ENCODE assay signal across 24 mouse cellular contexts in genomic region chr13:43898555-43899258, GRCm38 (mm10).
DNase-seq lines count a peak whose midpoint lies in the region; ATAC-seq and TF ChIP-seq lines count a peak whose summit lies in the region.
"Had no signal": no experiment of that assay in that cellular context is flagged by ENCODE, and none has a peak within 500 bp of the region (broad histone marks: within the 10 kb centered on the region; RNA-seq: fewer than 3 reads in every experiment).

No protein-coding gene starts in this region.

- no peak for TF ChIP-seq CTCF in CH12.LX (conservative IDR thresholded peaks at IDR 0.05 in 1 of 2, IDR thresholded peaks at IDR 0.05 in 1 of 2; ENCODE audit: low read depth in 2 of 2, low read length in 2 of 2)

- ATAC-seq in hindbrain, embryonic 11.5 days (ENCODE audit: low FRiP score), result no peak
- no peak for ATAC-seq in hindbrain, embryonic 13.5 days (ENCODE audit: low FRiP score)
- ATAC-seq: forebrain, embryonic 15.5 days; intestine, embryonic 15.5 days; liver, postnatal 0 days had no signal

- DNase-seq in thymus, postnatal 4 days, result peak; percentile 23
- no peak for DNase-seq in thymus, postnatal 36 days
- DNase-seq in CH12.LX (ENCODE audit: extremely low read depth), result peak; percentile 91
- peak; percentile 26 to 78 for DNase-seq in natural killer cell, adult 2 months (ENCODE audit: low spot score in 2 of 2)
- peak; percentile 93 for DNase-seq in splenic B cell, adult 2 months (ENCODE audit: low read depth, low spot score)
- no peak for DNase-seq in hindbrain, embryonic 11.5 days (ENCODE audit: low spot score)
- DNase-seq in c-Kit-positive CD71-positive TER-119-positive erythroid progenitor cells, embryonic 14.5 days (ENCODE audit: low spot score), result no peak
- DNase-seq: adrenal gland, postnatal 10 days; cerebellum, adult 8-10 months; gastrocnemius, postnatal 10 days; heart, postnatal 10 days; kidney, adult 8-10 months; kidney, postnatal 10 days; liver, postnatal 0 days; lung, postnatal 14 days; midbrain, embryonic 14.5 days had no signal

- peak overlapping the region; percentile 21 for H3K9ac ChIP-seq in CH12.LX (ENCODE audit: insufficient read depth, low read depth)
- H3K9ac ChIP-seq in hindbrain, embryonic 11.5 days (ENCODE audit: low read depth, low read length), result no peak overlapping the region
- H3K9ac ChIP-seq in hindbrain, embryonic 13.5 days, result no peak overlapping the region
- H3K9ac ChIP-seq: forebrain, embryonic 15.5 days; heart, embryonic 12.5 days; hindbrain, embryonic 12.5 days; intestine, embryonic 15.5 days; liver, postnatal 0 days; neural tube, embryonic 13.5 days had no signal

- in situ Hi-C loops in CH12.LX (cut with MboI; ENCODE audit: low pct_ligation_motif_present, low pct_unique_long_range_greater_than_20kb, low sequenced_read_pairs), result no loop called here

- H3K27me3 ChIP-seq in CH12.LX (replicated peaks), result no peaks in the 10 kb centered on the region
- H3K27me3 ChIP-seq in splenic B cell, adult 2 months (ENCODE audit: control insufficient read depth, insufficient read depth, low read length, poor library complexity, severe bottlenecking), result no peaks in the 10 kb centered on the region
- H3K27me3 ChIP-seq in hindbrain, embryonic 11.5 days (ENCODE audit: control insufficient read depth, insufficient read depth, low read length), result no peaks in the 10 kb centered on the region
- H3K27me3 ChIP-seq in hindbrain, embryonic 13.5 days, result no peaks in the 10 kb centered on the region
- H3K27me3 ChIP-seq: forebrain, embryonic 15.5 days; heart, embryonic 12.5 days; intestine, embryonic 15.5 days; neural tube, embryonic 13.5 days had no signal

- peaks cover 23 to 55% of the 10 kb centered on the region in 2 experiments for H3K4me1 ChIP-seq in CH12.LX (ENCODE audit: control insufficient read depth in 1 of 2, insufficient read depth in 2 of 2)
- H3K4me1 ChIP-seq in hindbrain, embryonic 11.5 days (replicated peaks; ENCODE audit: control insufficient read depth, insufficient read depth, low read length), result no peaks in the 10 kb centered on the region
- peaks cover 6% of the 10 kb centered on the region; the same call in 1 of the 2 replicates for H3K4me1 ChIP-seq in hindbrain, embryonic 13.5 days (replicated peaks)
- H3K4me1 ChIP-seq: intestine, embryonic 15.5 days; neural tube, embryonic 13.5 days had no signal

- peak overlapping the region; percentile 69 for H3K4me2 ChIP-seq in CH12.LX (ENCODE audit: insufficient read depth, low read depth, poor library complexity, severe bottlenecking)
- no peak overlapping the region for H3K4me2 ChIP-seq in hindbrain, embryonic 11.5 days (replicated peaks; ENCODE audit: low read depth, low read length)
- H3K4me2 ChIP-seq in hindbrain, embryonic 13.5 days, result no peak overlapping the region
- H3K4me2 ChIP-seq: forebrain, embryonic 15.5 days; heart, embryonic 12.5 days; hindbrain, embryonic 12.5 days; intestine, embryonic 15.5 days; neural tube, embryonic 13.5 days had no signal

- no peaks in the 10 kb centered on the region for H3K79me2 ChIP-seq in CH12.LX (replicated peaks; ENCODE audit: control insufficient read depth, extremely low read depth, insufficient read depth, poor library complexity, severe bottlenecking)

- TF ChIP-seq EP300 in CH12.LX (IDR thresholded peaks at IDR 0.05; ENCODE audit: low read length), result peak; percentile 80

- dilution Hi-C loops in CH12.LX (cut with MboI; ENCODE audit: extremely low pct_ligation_motif_present, extremely low pct_unique_long_range_greater_than_20kb, low sequenced_read_pairs), result no loop called here

- TF ChIP-seq POLR2A in CH12.LX (IDR thresholded peaks at IDR 0.05; ENCODE audit: low read depth, low read length), result no peak

- peaks cover 3% of the 10 kb centered on the region for H3K9me3 ChIP-seq in CH12.LX (replicated peaks; ENCODE audit: low read length)
- H3K9me3 ChIP-seq in hindbrain, embryonic 11.5 days (ENCODE audit: control insufficient read depth, low read length), result no peaks in the 10 kb centered on the region
- no peaks in the 10 kb centered on the region for H3K9me3 ChIP-seq in hindbrain, embryonic 13.5 days
- H3K9me3 ChIP-seq: embryonic facial prominence, embryonic 10.5 days; forebrain, embryonic 15.5 days; heart, embryonic 12.5 days; hindbrain, embryonic 12.5 days; intestine, embryonic 15.5 days; megakaryocyte, embryonic 14.5 days; neural tube, embryonic 13.5 days had no signal

- no peak; the same call in 1 of the 2 replicates for TF ChIP-seq RAD21 in CH12.LX (IDR thresholded peaks at IDR 0.05; ENCODE audit: low read depth, low read length)

- H3K36me3 ChIP-seq in CH12.LX (replicated peaks in 1 of 2; ENCODE audit: control insufficient read depth in 1 of 2, insufficient read depth in 1 of 2, low read length in 1 of 2), result no peaks in the 10 kb centered on the region
- H3K36me3 ChIP-seq in splenic B cell, adult 2 months (ENCODE audit: control insufficient read depth, insufficient read depth, low read length, poor library complexity, severe bottlenecking), result no peaks in the 10 kb centered on the region
- no peaks in the 10 kb centered on the region for H3K36me3 ChIP-seq in hindbrain, embryonic 11.5 days (ENCODE audit: control insufficient read depth, insufficient read depth, low read length)
- no peaks in the 10 kb centered on the region for H3K36me3 ChIP-seq in hindbrain, embryonic 13.5 days
- H3K36me3 ChIP-seq: embryonic facial prominence, embryonic 10.5 days; forebrain, embryonic 15.5 days; heart, embryonic 12.5 days; hindbrain, embryonic 12.5 days; intestine, embryonic 15.5 days; neural tube, embryonic 13.5 days had no signal

- 81% methylated on average over 12 of the region's 12 CpGs for WGBS in hindbrain, embryonic 11.5 days
- WGBS in hindbrain, embryonic 13.5 days, result 88% methylated on average over 12 of the region's 12 CpGs

- H3K4me3 ChIP-seq in CH12.LX (replicated peaks in 1 of 3; ENCODE audit: low read depth in 2 of 3, low read length in 2 of 3, poor library complexity in 1 of 3), result peak overlapping the region in 1 of 3 experiments; percentile 23
- no peak overlapping the region for H3K4me3 ChIP-seq in hindbrain, embryonic 11.5 days (ENCODE audit: low read depth, low read length)
- H3K4me3 ChIP-seq in hindbrain, embryonic 13.5 days, result no peak overlapping the region
- H3K4me3 ChIP-seq: embryonic facial prominence, embryonic 10.5 days; forebrain, embryonic 15.5 days; heart, embryonic 12.5 days; hindbrain, embryonic 12.5 days; intestine, embryonic 15.5 days; megakaryocyte, embryonic 14.5 days; neural tube, embryonic 13.5 days had no signal

- H3K27ac ChIP-seq in CH12.LX (ENCODE audit: insufficient read depth, low read depth), result peak overlapping the region; percentile 90
- no peak overlapping the region for H3K27ac ChIP-seq in hindbrain, embryonic 11.5 days (ENCODE audit: low read depth, low read length)
- no peak overlapping the region for H3K27ac ChIP-seq in hindbrain, embryonic 13.5 days
- H3K27ac ChIP-seq: embryonic facial prominence, embryonic 10.5 days; forebrain, embryonic 15.5 days; hindbrain, embryonic 12.5 days; intestine, embryonic 15.5 days; neural tube, embryonic 13.5 days had no signal

TF ChIP-seq in CH12.LX, 34 proteins besides CTCF, POLR2A, EP300 and RAD21:
- TF ChIP-seq BHLHE40 (IDR thresholded peaks at IDR 0.05; ENCODE audit: low read depth, low read length) (peak; percentile 83), MAZ (IDR thresholded peaks at IDR 0.05; ENCODE audit: low read depth, low read length) (0 out of 2 replicates have a peak, but pooled peaks have one; percentile 32), MEF2A (IDR thresholded peaks at IDR 0.05; ENCODE audit: borderline replicate concordance, low read depth, low read length) (0 out of 2 replicates have a peak, but pooled peaks have one; percentile 59), ZKSCAN1 (IDR thresholded peaks at IDR 0.05; ENCODE audit: borderline replicate concordance, low read depth, low read length) (no peak), MAFK (IDR thresholded peaks at IDR 0.05; ENCODE audit: insufficient replicate concordance, low read length) (0 out of 2 replicates have a peak, but pooled peaks have one; percentile 54), NELFE (IDR thresholded peaks at IDR 0.05; ENCODE audit: low read depth, low read length) (no peak), MYC (IDR thresholded peaks at IDR 0.05; ENCODE audit: low read depth, low read length) (peak; percentile 69; the same call in 1 of the 2 replicates), TBP (conservative IDR thresholded peaks at IDR 0.05; ENCODE audit: low read depth, low read length) (peak; percentile 60; the same call in 1 of the 2 replicates), CHD2 (IDR thresholded peaks at IDR 0.05; ENCODE audit: low read length) (0 out of 2 replicates have a peak, but pooled peaks have one; percentile 31), IRF4 (IDR thresholded peaks at IDR 0.05; ENCODE audit: low read depth, low read length) (peak; percentile 78; the same call in 1 of the 2 replicates), ELF1 (IDR thresholded peaks at IDR 0.05; ENCODE audit: low read depth, low read length) (0 out of 2 replicates have a peak, but pooled peaks have one; percentile 41), TCF12 (IDR thresholded peaks at IDR 0.05; ENCODE audit: low read depth, low read length) (peak; percentile 77), ETS1 (conservative IDR thresholded peaks at IDR 0.05; ENCODE audit: low read depth, low read length) (peak; percentile 87), JUND (conservative IDR thresholded peaks at IDR 0.05; ENCODE audit: low read depth, low read length) (no peak; the same call in 1 of the 2 replicates), ZC3H11A (IDR thresholded peaks at IDR 0.05; ENCODE audit: low read depth, low read length) (no peak), MAX (IDR thresholded peaks at IDR 0.05; ENCODE audit: low read length) (peak; percentile 54), MXI1 (IDR thresholded peaks at IDR 0.05; ENCODE audit: low read depth, low read length) (0 out of 2 replicates have a peak, but pooled peaks have one; percentile 47)

Comparison
In these comparisons a context has a peak if more than half of its experiments do, and no peak if none do; other contexts are left out.
1. DNase-seq: peak in thymus, postnatal 4 days (single experiment), CH12.LX (single experiment), natural killer cell, adult 2 months (2 of 2) and splenic B cell, adult 2 months (single experiment); none in thymus, postnatal 36 days (0 of 2), hindbrain, embryonic 11.5 days (single experiment) and c-Kit-positive CD71-positive TER-119-positive erythroid progenitor cells, embryonic 14.5 days (single experiment).